In the genomic region with DNA sequence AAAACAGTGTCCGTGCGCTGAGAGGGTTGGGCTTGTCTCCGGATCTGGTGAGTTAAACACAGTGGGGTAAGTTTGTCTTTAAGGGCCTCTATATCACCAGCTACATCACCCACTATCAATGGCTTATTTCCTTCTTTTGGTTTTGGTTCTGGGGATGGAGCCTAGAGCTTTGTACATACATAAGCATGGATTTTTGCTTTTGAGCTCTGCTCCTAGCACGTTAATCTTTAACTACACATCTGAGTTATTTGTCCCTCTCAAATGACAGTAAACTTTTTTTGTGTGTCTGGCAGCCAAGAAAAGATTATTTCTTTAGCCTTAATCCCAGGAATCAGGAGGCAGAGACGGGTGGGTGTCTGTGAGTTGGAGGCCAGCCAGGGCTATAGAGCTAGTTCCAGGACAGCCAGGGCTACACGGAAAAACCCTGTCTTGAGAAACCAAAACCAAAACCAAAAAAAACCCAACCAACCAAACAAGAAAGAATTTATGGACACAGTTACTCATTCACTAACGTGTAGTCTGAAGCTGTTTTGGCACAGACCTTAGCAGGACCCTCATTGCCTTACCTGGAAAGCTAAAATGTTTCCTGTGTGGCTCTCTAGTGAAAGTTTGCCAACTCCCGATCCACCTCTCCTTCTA, we compare ENCODE assay signal across 28 mouse cellular contexts. TPM values are rescaled to one million over a fixed set of nuclear protein-coding genes. Genes with fewer than 3 reads are reported as not detected.
A peak's percentile ranks its signal among the peaks of the same experiment; 100 is the strongest.
DNase-seq lines count a peak whose midpoint lies in the region; ATAC-seq and TF ChIP-seq lines count a peak whose summit lies in the region.
"Had no signal": no experiment of that assay in that cellular context is flagged by ENCODE, and none has a peak within 500 bp of the region (broad histone marks: within the 10 kb centered on the region; RNA-seq: fewer than 3 reads in every experiment).

No protein-coding gene starts in this region.

- peaks cover 17% of the 10 kb centered on the region; the same call in 1 of the 2 replicates for H3K27me3 ChIP-seq in kidney, embryonic 15.5 days
- no peaks in the 10 kb centered on the region for H3K27me3 ChIP-seq in liver, postnatal 0 days (ENCODE audit: insufficient read depth, low read length)
- H3K27me3 ChIP-seq in liver, embryonic 11.5 days (replicated peaks; ENCODE audit: control insufficient read depth, insufficient read depth, low read length): no peaks in the 10 kb centered on the region
- no peaks in the 10 kb centered on the region for H3K27me3 ChIP-seq in midbrain, embryonic 16.5 days (ENCODE audit: control insufficient read depth, insufficient read depth, low read depth, low read length)
- H3K27me3 ChIP-seq: liver, embryonic 13.5 days; neural tube, embryonic 15.5 days had no signal

- no peak for TF ChIP-seq CTCF in liver, postnatal 0 days (IDR thresholded peaks at IDR 0.05; ENCODE audit: low read depth)

- ATAC-seq in kidney, embryonic 15.5 days (replicated peaks; ENCODE audit: low FRiP score): no peak
- peak; percentile 69 for ATAC-seq in liver, postnatal 0 days
- ATAC-seq in liver, embryonic 11.5 days (replicated peaks; ENCODE audit: low FRiP score): no peak
- ATAC-seq in midbrain, embryonic 16.5 days: no peak
- ATAC-seq: CD4-positive, CD25-positive, alpha-beta regulatory T cell, adult 4 months; forebrain, embryonic 14.5 days; hindbrain, postnatal 0 days had no signal

- H3K27ac ChIP-seq in kidney, embryonic 15.5 days: no peak overlapping the region
- H3K27ac ChIP-seq in liver, postnatal 0 days (ENCODE audit: low read depth): peak overlapping the region; percentile 29; the same call in 1 of the 2 replicates
- no peak overlapping the region for H3K27ac ChIP-seq in liver, embryonic 11.5 days (ENCODE audit: low read depth, low read length)
- H3K27ac ChIP-seq in midbrain, embryonic 16.5 days (ENCODE audit: low read length): no peak overlapping the region
- H3K27ac ChIP-seq: hindbrain, embryonic 12.5 days; hindbrain, postnatal 0 days; liver, embryonic 13.5 days; neural tube, embryonic 15.5 days had no signal

- no peak overlapping the region for H3K4me2 ChIP-seq in kidney, embryonic 15.5 days
- no peak overlapping the region for H3K4me2 ChIP-seq in liver, postnatal 0 days (ENCODE audit: low read depth, low read length)
- H3K4me2 ChIP-seq in liver, embryonic 11.5 days: no peak overlapping the region
- no peak overlapping the region for H3K4me2 ChIP-seq in midbrain, embryonic 16.5 days (ENCODE audit: low read length)
- H3K4me2 ChIP-seq: heart, embryonic 11.5 days; hindbrain, embryonic 12.5 days; liver, embryonic 13.5 days; lung, embryonic 14.5 days; neural tube, embryonic 15.5 days had no signal

- TF ChIP-seq EP300 in liver, postnatal 0 days (IDR thresholded peaks at IDR 0.05; ENCODE audit: low read depth): no peak

- no peaks in the 10 kb centered on the region for H3K4me1 ChIP-seq in kidney, embryonic 15.5 days
- no peaks in the 10 kb centered on the region for H3K4me1 ChIP-seq in liver, postnatal 0 days (ENCODE audit: insufficient read depth)
- H3K4me1 ChIP-seq in liver, embryonic 11.5 days (replicated peaks; ENCODE audit: control insufficient read depth, insufficient read depth, low read length): no peaks in the 10 kb centered on the region
- H3K4me1 ChIP-seq in midbrain, embryonic 16.5 days (ENCODE audit: control insufficient read depth, insufficient read depth, low read length): no peaks in the 10 kb centered on the region
- H3K4me1 ChIP-seq: hindbrain, embryonic 12.5 days; liver, embryonic 13.5 days; neural tube, embryonic 15.5 days had no signal

- H3K4me3 ChIP-seq in kidney, embryonic 15.5 days (replicated peaks): no peak overlapping the region
- H3K4me3 ChIP-seq in liver, postnatal 0 days (ENCODE audit: low read depth, low read length): no peak overlapping the region; the same call in 1 of the 2 replicates
- H3K4me3 ChIP-seq in liver, embryonic 11.5 days (ENCODE audit: low read depth, low read length): no peak overlapping the region
- no peak overlapping the region for H3K4me3 ChIP-seq in midbrain, embryonic 16.5 days (ENCODE audit: low read depth, low read length)
- H3K4me3 ChIP-seq: hindbrain, embryonic 12.5 days; liver, embryonic 13.5 days; neural tube, embryonic 15.5 days had no signal

- no peak overlapping the region for H3K9ac ChIP-seq in kidney, embryonic 15.5 days
- H3K9ac ChIP-seq in liver, postnatal 0 days (replicated peaks): no peak overlapping the region
- H3K9ac ChIP-seq in liver, embryonic 11.5 days (ENCODE audit: low read depth, low read length): no peak overlapping the region
- H3K9ac ChIP-seq in midbrain, embryonic 16.5 days (ENCODE audit: low read depth, low read length): no peak overlapping the region
- H3K9ac ChIP-seq: hindbrain, embryonic 12.5 days; liver, embryonic 13.5 days; lung, embryonic 14.5 days; neural tube, embryonic 15.5 days had no signal

- no peaks in the 10 kb centered on the region for H3K9me3 ChIP-seq in kidney, embryonic 15.5 days (replicated peaks)
- H3K9me3 ChIP-seq in liver, postnatal 0 days (ENCODE audit: low read length): no peaks in the 10 kb centered on the region
- H3K9me3 ChIP-seq in liver, embryonic 11.5 days (ENCODE audit: control insufficient read depth, low read length): no peaks in the 10 kb centered on the region
- H3K9me3 ChIP-seq in midbrain, embryonic 16.5 days (replicated peaks; ENCODE audit: control insufficient read depth, low read length, poor library complexity, severe bottlenecking): no peaks in the 10 kb centered on the region
- H3K9me3 ChIP-seq: hindbrain, embryonic 12.5 days; liver, embryonic 13.5 days; neural tube, embryonic 15.5 days had no signal

- peak; percentile 35 for DNase-seq in kidney, adult 9 months
- peak; percentile 14 for DNase-seq in liver, postnatal 0 days
- no peak for DNase-seq in liver, embryonic 11.5 days (ENCODE audit: low spot score)
- DNase-seq in brain, adult 2 months (ENCODE audit: low read depth, low spot score): peak; percentile 5
- no peak for DNase-seq in ovary, postnatal 36 days (ENCODE audit: low spot score)
- DNase-seq: adrenal gland, postnatal 10 days; cerebellum, adult 11 months; cerebellum, adult 9-10 months; cerebellum, postnatal 36 days; gastrocnemius, postnatal 25 days; heart, adult 11 months; heart, postnatal 36 days; liver, embryonic 13.5 days; lung, embryonic 14.5 days; lung, postnatal 14 days; midbrain, embryonic 14.5 days; right cerebral cortex, adult 18-20 months had no signal

- peaks cover 11% of the 10 kb centered on the region; the same call in 1 of the 2 replicates for H3K36me3 ChIP-seq in kidney, embryonic 15.5 days
- H3K36me3 ChIP-seq in liver, postnatal 0 days (replicated peaks; ENCODE audit: insufficient read depth, low read length): no peaks in the 10 kb centered on the region; the same call in none of the 2 replicates
- H3K36me3 ChIP-seq in liver, embryonic 11.5 days (ENCODE audit: control insufficient read depth, insufficient read depth, low read length): no peaks in the 10 kb centered on the region
- no peaks in the 10 kb centered on the region for H3K36me3 ChIP-seq in midbrain, embryonic 16.5 days (ENCODE audit: control insufficient read depth, insufficient read depth, low read length)
- H3K36me3 ChIP-seq: liver, embryonic 13.5 days; neural tube, embryonic 15.5 days had no signal

- WGBS in kidney, embryonic 15.5 days: 85% methylated on average over 8 of the region's 8 CpGs
- 66% methylated on average over 8 of the region's 8 CpGs for WGBS in liver, postnatal 0 days (ENCODE audit: insufficient replicate concordance)
- 84% methylated on average over 8 of the region's 8 CpGs for WGBS in liver, embryonic 11.5 days
- 85% methylated on average over 8 of the region's 8 CpGs for WGBS in midbrain, embryonic 16.5 days

RNA-seq across cellular contexts. Expression of a gene that starts 20.6 kb away (rescaled TPM):
- polyA plus RNA-seq in kidney, embryonic 15.5 days (2015; fragmentation: Nextera tagmentation; extraction: Ambion mirVana): 92.1 and 93.8 TPM in 2 replicates
- polyA plus RNA-seq in liver, postnatal 0 days (2015; fragmentation: Nextera tagmentation; extraction: Ambion mirVana): 49.5 and 54.8 TPM in 2 replicates
- polyA plus RNA-seq in liver, embryonic 11.5 days (2014; fragmentation: Nextera tagmentation; extraction: Ambion mirVana): 73.4 and 92.3 TPM in 2 replicates
- 106 and 121 TPM in 2 replicates for polyA plus RNA-seq in midbrain, embryonic 16.5 days (2015; fragmentation: Nextera tagmentation; extraction: Ambion mirVana)

RNA-seq across cellular contexts. Expression of a gene that starts 33.4 kb away (rescaled TPM):
- 41.4 and 44.1 TPM in 2 replicates for polyA plus RNA-seq in kidney, embryonic 15.5 days (2015; fragmentation: Nextera tagmentation; extraction: Ambion mirVana)
- 20.5 and 21.5 TPM in 2 replicates for polyA plus RNA-seq in liver, postnatal 0 days (2015; fragmentation: Nextera tagmentation; extraction: Ambion mirVana)
- polyA plus RNA-seq in liver, embryonic 11.5 days (2014; fragmentation: Nextera tagmentation; extraction: Ambion mirVana): 27.0 and 28.2 TPM in 2 replicates
- 36.8 and 37.3 TPM in 2 replicates for polyA plus RNA-seq in midbrain, embryonic 16.5 days (2015; fragmentation: Nextera tagmentation; extraction: Ambion mirVana)

RNA-seq across cellular contexts. Expression of a gene that starts 42.8 kb away (rescaled TPM):
- polyA plus RNA-seq in kidney, embryonic 15.5 days (2015; fragmentation: Nextera tagmentation; extraction: Ambion mirVana): 199 and 288 TPM in 2 replicates
- polyA plus RNA-seq in liver, postnatal 0 days (2015; fragmentation: Nextera tagmentation; extraction: Ambion mirVana): 10.9 and 12.5 TPM in 2 replicates
- 1.6 and 2.0 TPM in 2 replicates for polyA plus RNA-seq in liver, embryonic 11.5 days (2014; fragmentation: Nextera tagmentation; extraction: Ambion mirVana)
- 0.50 TPM in 1 of 2 replicates, not detected in the other for polyA plus RNA-seq in midbrain, embryonic 16.5 days (2015; fragmentation: Nextera tagmentation; extraction: Ambion mirVana)
- polyA plus RNA-seq: embryonic facial prominence, embryonic 11.5 days; forebrain, embryonic 14.5 days; limb, embryonic 11.5 days; testis, adult 2 months had no signal

Comparison
In these comparisons a context has a peak if more than half of its experiments do, and no peak if none do; other contexts are left out.
1. DNase-seq: peak in kidney, adult 9 months (single experiment), liver, postnatal 0 days (single experiment) and brain, adult 2 months (single experiment); none in liver, embryonic 11.5 days (single experiment) and ovary, postnatal 36 days (single experiment).
2. RNA of a gene that starts 42.8 kb away (polyA plus RNA-seq): 199 to 288 TPM in kidney, embryonic 15.5 days; 10.9 to 12.5 TPM in liver, postnatal 0 days, 1.6 to 2.0 TPM in liver, embryonic 11.5 days and 0.50 TPM in midbrain, embryonic 16.5 days; every median in the first group is over 10 times any median in the second.